Mouse (Mus musculus) limb, embryonic 14.5 days (tissue): ENCODE results near the gene Prpf40b. TPM values are rescaled to one million over a fixed set of nuclear protein-coding genes. Genes with fewer than 3 reads are reported as not detected.

Source experiments
- ATAC-seq: fragments of 200-750 bp; cut with Nextera tagmentation; 2 replicates; pipeline ENCODE4 v1.8.0; 2017; ENCODE audit warnings: low read depth, moderate number of reproducible peaks, moderate TSS enrichment; ENCODE audit not compliant: low FRiP score
- DNase-seq: peaks from one replicate; pipeline ENCODE4 v3.0.0-alpha.2; 2015; ENCODE audit warnings: low spot score
- H3K27ac ChIP-seq: fragments of 300-500 bp; sonication (generic); replicated peaks from 2 replicates; pipeline ENCODE4 v1.5.1; 2014; ENCODE audit warnings: low read depth, mild to moderate bottlenecking, low read length, moderate library complexity, mixed read lengths
- H3K27me3 ChIP-seq: fragments of 300-500 bp; sonication (generic); 2 replicates; pipeline ENCODE4 v1.6.1; 2014; ENCODE audit warnings: low read length, mixed read lengths; ENCODE audit not compliant: control insufficient read depth, insufficient read depth
- H3K36me3 ChIP-seq: fragments of 300-500 bp; sonication (generic); 2 replicates; pipeline ENCODE4 v1.6.1; 2014; ENCODE audit warnings: mild to moderate bottlenecking, low read length, moderate library complexity, mixed read lengths; ENCODE audit not compliant: control insufficient read depth, insufficient read depth
- H3K4me1 ChIP-seq: fragments of 300-500 bp; sonication (generic); 2 replicates; pipeline ENCODE4 v1.6.1; 2014; ENCODE audit warnings: antibody characterized with exemption, low read length, mixed read lengths; ENCODE audit not compliant: control insufficient read depth, insufficient read depth
- H3K4me2 ChIP-seq: fragments of 300-500 bp; sonication (generic); replicated peaks from 2 replicates; pipeline ENCODE4 v1.6.1; 2014; ENCODE audit warnings: low read depth, mild to moderate bottlenecking, low read length, moderate library complexity; ENCODE audit not compliant: severe bottlenecking
- H3K4me3 ChIP-seq: fragments of 300-500 bp; sonication (generic); replicated peaks from 2 replicates; pipeline ENCODE4 v1.5.1; 2014; ENCODE audit warnings: low read length
- H3K9ac ChIP-seq: fragments of 300-500 bp; sonication (generic); 2 replicates; pipeline ENCODE4 v1.6.1; 2014; ENCODE audit warnings: mild to moderate bottlenecking, low read depth, low read length, moderate library complexity; ENCODE audit not compliant: severe bottlenecking
- H3K9me3 ChIP-seq: fragments of 300-500 bp; sonication (generic); 2 replicates; pipeline ENCODE4 v1.6.1; 2016; ENCODE audit warnings: low read length; ENCODE audit not compliant: control insufficient read depth
- POLR2A ChIP-seq: fragments of 200-500 bp; IDR thresholded peaks from 2 replicates; pipeline ENCODE4 v1.8.0; 2012; ENCODE audit warnings: inconsistent platforms, mild to moderate bottlenecking, moderate library complexity, borderline replicate concordance; ENCODE audit not compliant: insufficient read depth, insufficient read length; ENCODE audit errors: extremely low read depth
- WGBS: fragments of 180-500 bp; shearing (Covaris S2); extraction: QIAGEN DNeasy Blood & Tissue Kit; methylation state at CpG from one replicate; pipeline ENCODE4 v1.1.7; 2014; 5-methylcytosine and 5-hydroxymethylcytosine counted together
- polyA plus RNA-seq, 2 experiments: library from polyadenylated mRNA; depleted of rRNA in 1 of 2; stranded (reverse) in 1 of 2; unstranded in 1 of 2; fragments of >200 nt; fragmentation: Nextera tagmentation in 1 of 2; extraction: Ambion mirVana in 1 of 2; gene quantifications; 2 replicates each; pipeline versions ENCODE4 v1.2.1 to v1.2.3; 2012 to 2014

Gene Prpf40b
- polyA plus RNA-seq, 2 experiments: 47.0 to 143 TPM

DNA sequence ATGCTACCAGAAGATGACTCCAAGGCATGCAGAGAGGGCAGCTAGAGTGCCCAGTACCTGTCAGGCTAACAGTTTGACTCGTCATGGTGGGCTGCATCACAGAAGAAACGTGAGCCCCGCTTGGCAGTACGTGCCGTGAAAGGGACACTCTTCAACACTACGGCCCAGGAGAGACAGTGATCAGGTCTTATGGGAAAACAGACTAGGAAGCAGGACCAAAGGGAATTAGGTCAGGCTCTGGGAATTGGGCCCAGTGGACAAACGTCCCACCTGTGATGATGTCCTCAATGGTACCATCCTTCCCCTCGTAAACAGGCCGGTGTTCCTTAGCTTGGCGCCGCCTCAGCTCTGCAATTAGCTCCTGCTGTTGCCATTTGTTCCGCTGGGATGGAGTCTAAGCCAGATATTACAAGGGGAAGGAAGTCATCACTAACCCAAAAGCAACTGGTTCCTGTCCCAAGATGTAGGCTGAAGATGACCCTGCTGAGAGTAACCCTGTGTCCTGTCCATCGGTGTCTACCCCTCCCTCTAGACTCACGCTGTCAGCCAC, 24.0 kb downstream of the Prpf40b start:
- 76% methylated on average over 14 of the region's 14 CpGs for WGBS
- Histone ChIP-seq H3K9me3 (no peaks in the 10 kb centered on the region), H3K27me3 (no peaks in the 10 kb centered on the region), H3K4me1 (no peaks in the 10 kb centered on the region), H3K9ac (no peak overlapping the region), H3K36me3 (peaks cover 98% of the 10 kb centered on the region), H3K27ac (0 out of 2 replicates have a peak overlapping the region, but pooled peaks have one; percentile 15), H3K4me3 (no peak overlapping the region), H3K4me2 (no peak overlapping the region)
- DNase-seq (no peak), ATAC-seq (no peak)
- TF ChIP-seq POLR2A: no peak

GRCm38 (mm10) chr15:99319411-99319871, 24.6 kb downstream of the Prpf40b start:
- no peak for DNase-seq
- Histone ChIP-seq H3K9me3 (no peaks in the 10 kb centered on the region), H3K4me2 (no peak overlapping the region), H3K9ac (no peak overlapping the region), H3K4me3 (no peak overlapping the region), H3K27me3 (no peaks in the 10 kb centered on the region), H3K4me1 (no peaks in the 10 kb centered on the region), H3K36me3 (peaks cover 100% of the 10 kb centered on the region), H3K27ac (0 out of 2 replicates have a peak overlapping the region, but pooled peaks have one; percentile 15)
- 69% methylated on average over 3 of the region's 3 CpGs for WGBS
- ATAC-seq: no peak
- no peak for TF ChIP-seq POLR2A

DNA sequence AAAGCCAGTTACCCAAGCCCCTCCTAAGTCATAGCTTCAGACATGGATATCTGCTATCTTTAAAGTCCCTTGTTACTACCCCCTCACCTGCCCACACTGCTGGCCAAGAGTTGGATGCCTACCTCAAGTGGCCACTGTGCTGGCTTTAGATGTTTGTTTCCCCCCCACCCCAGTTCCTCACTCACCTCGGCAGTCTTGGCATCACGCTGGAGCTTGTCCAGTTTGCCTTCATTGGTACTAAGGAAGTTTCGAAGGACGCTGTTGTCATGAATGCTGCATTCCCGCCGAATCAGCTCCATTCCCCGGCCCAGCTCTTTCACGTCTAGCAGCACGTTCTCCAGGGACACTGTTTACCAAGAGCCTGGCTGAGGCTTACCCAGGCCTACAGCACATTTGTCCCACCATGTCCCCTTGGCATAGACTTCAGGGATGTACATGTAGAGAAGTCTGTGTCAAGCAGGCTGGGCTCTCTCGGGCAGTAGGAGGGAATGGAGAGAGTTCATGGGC, 25.3 kb downstream of the Prpf40b start:
- no peak overlapping the region for H3K9ac ChIP-seq
- H3K9me3 ChIP-seq: no peaks in the 10 kb centered on the region
- H3K27me3 ChIP-seq: no peaks in the 10 kb centered on the region
- H3K4me3 ChIP-seq: no peak overlapping the region
- 80% methylated on average over 10 of the region's 10 CpGs for WGBS
- ATAC-seq (no peak), DNase-seq (no peak)
- no peak overlapping the region for H3K4me2 ChIP-seq
- no peaks in the 10 kb centered on the region for H3K4me1 ChIP-seq
- H3K27ac ChIP-seq: no peak overlapping the region
- H3K36me3 ChIP-seq: peaks cover 99% of the 10 kb centered on the region
- no peak for TF ChIP-seq POLR2A

GRCm38 (mm10) chr15:99320978-99321377, 26.1 kb downstream of the Prpf40b start:
- Histone ChIP-seq H3K27ac (no peak overlapping the region), H3K36me3 (peaks cover 99% of the 10 kb centered on the region), H3K4me3 (no peak overlapping the region), H3K27me3 (no peaks in the 10 kb centered on the region), H3K9ac (no peak overlapping the region), H3K4me2 (no peak overlapping the region), H3K9me3 (no peaks in the 10 kb centered on the region), H3K4me1 (no peaks in the 10 kb centered on the region)
- DNase-seq (no peak), ATAC-seq (no peak)
- 82% methylated on average over 9 of the region's 9 CpGs for WGBS
- no peak for TF ChIP-seq POLR2A

DNA sequence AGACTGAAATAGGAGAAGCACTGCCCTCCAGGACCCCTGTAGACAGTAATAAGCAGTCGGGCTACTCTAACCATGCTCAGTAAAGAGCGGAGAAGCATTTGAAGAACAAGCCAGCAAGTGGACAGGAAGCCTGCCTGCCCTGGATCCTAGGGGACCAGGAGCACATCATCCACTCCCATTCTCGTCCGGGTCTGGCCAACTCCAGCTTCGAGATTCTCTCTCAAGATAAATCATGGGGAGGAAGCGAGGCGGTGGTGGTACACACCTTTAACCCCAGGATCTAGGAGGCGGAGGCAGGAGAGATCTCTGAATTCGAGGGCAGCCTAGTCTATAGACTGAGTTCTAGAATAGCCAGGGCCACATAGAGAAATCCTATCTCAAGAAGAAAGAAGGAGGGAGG, 29.3 kb downstream of the Prpf40b start:
- ATAC-seq: no peak
- Histone ChIP-seq H3K27me3 (no peaks in the 10 kb centered on the region), H3K9me3 (0 out of 2 replicates have a peak, but pooled peaks cover 4% of the 10 kb centered on the region), H3K4me1 (no peaks in the 10 kb centered on the region), H3K9ac (no peak overlapping the region), H3K27ac (no peak overlapping the region), H3K4me2 (no peak overlapping the region), H3K36me3 (peaks cover 90% of the 10 kb centered on the region), H3K4me3 (no peak overlapping the region)
- no peak for DNase-seq
- WGBS: 86% methylated on average over 9 of the region's 9 CpGs
- TF ChIP-seq POLR2A: no peak
